Mouse (Mus musculus): ENCODE measurements around the gene Dnase1.

GRCm38 (mm10) chr16:4068588-4068987, 31.8 kb downstream of the Dnase1 start:
- TF ChIP-seq CTCF (IDR thresholded peaks at IDR 0.05) (peak; percentile 86), EP300 (IDR thresholded peaks at IDR 0.05) (no peak)

All from lung, postnatal 0 days (tissue).